Mouse (Mus musculus): ENCODE measurements around the gene Pink1.
A peak's percentile ranks its signal among the peaks of the same experiment; 100 is the strongest.
"Not testable (repeated sequence)": the region's sequence is repeated elsewhere in the genome, so short reads cannot be mapped to it uniquely, and the experiment has no call there.

Gene Pink1

GRCm38 (mm10) chr4:138342048-138342447 lies 15.9 kb upstream of the Pink1 start:
- no peak for DNase-seq (ENCODE audit: extremely low spot score)

- no peak for DNase-seq (ENCODE audit: extremely low spot score)
Measured at GRCm38 (mm10) chr4:138341393-138341792, 15.3 kb upstream of the Pink1 start.

GRCm38 (mm10) chr4:138339963-138340362 lies 13.9 kb upstream of the Pink1 start:
- DNase-seq (ENCODE audit: extremely low spot score) = peak; percentile 28

GRCm38 (mm10) chr4:138337341-138337740 lies 11.2 kb upstream of the Pink1 start:
- no peak for DNase-seq (ENCODE audit: extremely low spot score)

- DNase-seq (ENCODE audit: extremely low spot score) = no peak
Measured at GRCm38 (mm10) chr4:138336876-138337275, 10.8 kb upstream of the Pink1 start.

GRCm38 (mm10) chr4:138335648-138336047 lies 9.5 kb upstream of the Pink1 start:
- no peak for DNase-seq (ENCODE audit: extremely low spot score)

GRCm38 (mm10) chr4:138335036-138335435 lies 8.9 kb upstream of the Pink1 start:
- DNase-seq (ENCODE audit: extremely low spot score) = no peak

- DNase-seq (ENCODE audit: extremely low spot score) = no peak
Measured at GRCm38 (mm10) chr4:138333135-138333534, 7.0 kb upstream of the Pink1 start.

GRCm38 (mm10) chr4:138331647-138332046 lies 5.5 kb upstream of the Pink1 start:
- DNase-seq (ENCODE audit: extremely low spot score) = no peak

GRCm38 (mm10) chr4:138330264-138330671 lies 4.2 kb upstream of the Pink1 start:
- no peak for DNase-seq (ENCODE audit: extremely low spot score)

- DNase-seq (ENCODE audit: extremely low spot score) = no peak
Measured at GRCm38 (mm10) chr4:138327891-138328470, 1.9 kb upstream of the Pink1 start.

GRCm38 (mm10) chr4:138327155-138327554 lies 1.0 kb upstream of the Pink1 start:
- not testable (repeated sequence) for DNase-seq (ENCODE audit: extremely low spot score)

GRCm38 (mm10) chr4:138325466-138326076 lies 536 bp downstream of the Pink1 start:
- DNase-seq (ENCODE audit: extremely low spot score) = peak; percentile 95

GRCm38 (mm10) chr4:138324451-138324850 lies 1.7 kb downstream of the Pink1 start:
- no peak for DNase-seq (ENCODE audit: extremely low spot score)

- no peak for DNase-seq (ENCODE audit: extremely low spot score)
Measured at GRCm38 (mm10) chr4:138323753-138324152, 2.4 kb downstream of the Pink1 start.

- DNase-seq (ENCODE audit: extremely low spot score) = no peak
Measured at GRCm38 (mm10) chr4:138322692-138323091, 3.4 kb downstream of the Pink1 start.

GRCm38 (mm10) chr4:138321488-138321887 lies 4.6 kb downstream of the Pink1 start:
- no peak for DNase-seq (ENCODE audit: extremely low spot score)

GRCm38 (mm10) chr4:138320711-138321110 lies 5.4 kb downstream of the Pink1 start:
- DNase-seq (ENCODE audit: extremely low spot score) = no peak

- DNase-seq (ENCODE audit: extremely low spot score) = peak; percentile 82
Measured at GRCm38 (mm10) chr4:138319508-138319907, 6.6 kb downstream of the Pink1 start.

- DNase-seq (ENCODE audit: extremely low spot score) = peak; percentile 45
Measured at GRCm38 (mm10) chr4:138318509-138319266, 7.4 kb downstream of the Pink1 start.

GRCm38 (mm10) chr4:138316369-138316768 lies 9.7 kb downstream of the Pink1 start:
- DNase-seq (ENCODE audit: extremely low spot score) = no peak

- DNase-seq (ENCODE audit: extremely low spot score) = no peak
Measured at GRCm38 (mm10) chr4:138315781-138316180, 10.3 kb downstream of the Pink1 start.

GRCm38 (mm10) chr4:138313795-138314194 lies 12.3 kb downstream of the Pink1 start:
- DNase-seq (ENCODE audit: extremely low spot score) = no peak
